Mouse (Mus musculus) limb, embryonic 11.5 days (tissue): Measurements from ENCODE around the gene Fam107b. TPM values are rescaled to one million over a fixed set of nuclear protein-coding genes. Genes with fewer than 3 reads are reported as not detected.

Experiments used
- ATAC-seq: fragments of 200-750 bp; cut with Nextera tagmentation; 2 replicates; pipeline ENCODE4 v1.8.0; 2017; ENCODE audit warnings: low read depth; ENCODE audit not compliant: insufficient number of reproducible peaks, low FRiP score, low TSS enrichment
- DNase-seq: peaks from one replicate; pipeline ENCODE4 v3.0.0-alpha.2; 2015; ENCODE audit warnings: low spot score
- H3K27ac ChIP-seq: fragments of 300-500 bp; sonication (generic); replicated peaks from 2 replicates; pipeline ENCODE4 v1.5.1; 2014; ENCODE audit warnings: low read depth, mild to moderate bottlenecking, low read length
- H3K27me3 ChIP-seq: fragments of 300-500 bp; sonication (generic); 2 replicates; pipeline ENCODE4 v1.6.1; 2014; ENCODE audit warnings: mild to moderate bottlenecking, low read length, mixed read lengths; ENCODE audit not compliant: control insufficient read depth, insufficient read depth
- H3K36me3 ChIP-seq: fragments of 300-500 bp; sonication (generic); 2 replicates; pipeline ENCODE4 v1.6.1; 2014; ENCODE audit warnings: mild to moderate bottlenecking, low read length, moderate library complexity, mixed read lengths; ENCODE audit not compliant: control insufficient read depth, insufficient read depth
- H3K4me1 ChIP-seq: fragments of 300-500 bp; sonication (generic); 2 replicates; pipeline ENCODE4 v1.6.1; 2014; ENCODE audit warnings: low read length, mixed read lengths; ENCODE audit not compliant: control insufficient read depth, insufficient read depth
- H3K4me2 ChIP-seq: fragments of 300-500 bp; sonication (generic); 2 replicates; pipeline ENCODE4 v1.6.1; 2014; ENCODE audit warnings: low read depth, mild to moderate bottlenecking, moderate library complexity; ENCODE audit not compliant: severe bottlenecking
- H3K4me3 ChIP-seq: fragments of 300-500 bp; sonication (generic); 2 replicates; pipeline ENCODE4 v1.5.1; 2014; ENCODE audit warnings: low read depth, low read length
- H3K9ac ChIP-seq: fragments of 300-500 bp; sonication (generic); 2 replicates; pipeline ENCODE4 v1.6.1; 2014; ENCODE audit warnings: mild to moderate bottlenecking, low read length
- H3K9me3 ChIP-seq: fragments of 300-500 bp; sonication (generic); 2 replicates; pipeline ENCODE4 v1.6.1; 2016; ENCODE audit warnings: low read length; ENCODE audit not compliant: control insufficient read depth
- WGBS: fragments of 180-500 bp; shearing (Covaris S2); extraction: QIAGEN DNeasy Blood & Tissue Kit; methylation state at CpG from one replicate; pipeline ENCODE4 v1.1.7; 2014; 5-methylcytosine and 5-hydroxymethylcytosine counted together
- polyA plus RNA-seq: library from polyadenylated mRNA; unstranded; fragments of >200 nt; fragmentation: Nextera tagmentation; extraction: Ambion mirVana; gene quantifications from 2 replicates; pipeline ENCODE4 v1.2.1, GENCODE M21; 2014

The Fam107b gene
- polyA plus RNA-seq, 1 experiment from 2014 or later = 61.9 TPM

- ATAC-seq = no peak
- no peak overlapping the region for H3K4me3 ChIP-seq
- no peaks in the 10 kb centered on the region for H3K36me3 ChIP-seq
- H3K4me2 ChIP-seq = no peak overlapping the region
- no peak overlapping the region for H3K9ac ChIP-seq
- H3K27ac ChIP-seq = no peak overlapping the region
- H3K4me1 ChIP-seq = no peaks in the 10 kb centered on the region
- H3K9me3 ChIP-seq = no peaks in the 10 kb centered on the region
- H3K27me3 ChIP-seq = no peaks in the 10 kb centered on the region
- 74% methylated on average over 1 of the region's 1 CpGs for WGBS
- no peak for DNase-seq
Observed at GRCm38 (mm10) chr2:3576346-3576745, 6.1 kb downstream of the Fam107b start.

GRCm38 (mm10) chr2:3577216-3577615 lies 6.9 kb downstream of the Fam107b start:
- H3K9ac ChIP-seq = no peak overlapping the region
- no peak overlapping the region for H3K4me3 ChIP-seq
- no peaks in the 10 kb centered on the region for H3K36me3 ChIP-seq
- no peaks in the 10 kb centered on the region for H3K9me3 ChIP-seq
- H3K4me1 ChIP-seq = no peaks in the 10 kb centered on the region
- H3K4me2 ChIP-seq = no peak overlapping the region
- ATAC-seq (no peak), DNase-seq (no peak)
- H3K27me3 ChIP-seq = no peaks in the 10 kb centered on the region
- 58% methylated on average over 1 of the region's 1 CpGs for WGBS
- H3K27ac ChIP-seq = no peak overlapping the region

GRCm38 (mm10) chr2:3578180-3578902 lies 8.1 kb downstream of the Fam107b start:
- no peak for ATAC-seq
- no peaks in the 10 kb centered on the region for H3K36me3 ChIP-seq
- no peaks in the 10 kb centered on the region for H3K27me3 ChIP-seq
- DNase-seq = no peak
- no peaks in the 10 kb centered on the region for H3K9me3 ChIP-seq
- H3K9ac ChIP-seq = no peak overlapping the region
- WGBS = 86% methylated on average over 8 of the region's 8 CpGs
- H3K4me3 ChIP-seq = no peak overlapping the region
- H3K4me1 ChIP-seq = no peaks in the 10 kb centered on the region
- H3K27ac ChIP-seq = no peak overlapping the region
- no peak overlapping the region for H3K4me2 ChIP-seq

- DNase-seq (no peak), ATAC-seq (no peak)
- Histone ChIP-seq H3K9ac (no peak overlapping the region), H3K27ac (no peak overlapping the region), H3K4me1 (no peaks in the 10 kb centered on the region), H3K4me2 (no peak overlapping the region), H3K4me3 (no peak overlapping the region), H3K36me3 (no peaks in the 10 kb centered on the region), H3K27me3 (no peaks in the 10 kb centered on the region), H3K9me3 (no peaks in the 10 kb centered on the region)
- WGBS = 91% methylated on average over 2 of the region's 2 CpGs
Observed at GRCm38 (mm10) chr2:3579316-3579902, 9.1 kb downstream of the Fam107b start.

- 68% methylated on average over 2 of the region's 2 CpGs for WGBS
- no peak overlapping the region for H3K4me2 ChIP-seq
- H3K9me3 ChIP-seq = no peaks in the 10 kb centered on the region
- no peaks in the 10 kb centered on the region for H3K27me3 ChIP-seq
- H3K9ac ChIP-seq = no peak overlapping the region
- H3K27ac ChIP-seq = no peak overlapping the region
- no peaks in the 10 kb centered on the region for H3K4me1 ChIP-seq
- ATAC-seq (no peak), DNase-seq (no peak)
- H3K4me3 ChIP-seq = no peak overlapping the region
- H3K36me3 ChIP-seq = no peaks in the 10 kb centered on the region
Observed at GRCm38 (mm10) chr2:3582830-3583229, 12.5 kb downstream of the Fam107b start.

- H3K4me1 ChIP-seq = no peaks in the 10 kb centered on the region
- DNase-seq (no peak), ATAC-seq (no peak)
- no peak overlapping the region for H3K9ac ChIP-seq
- H3K27me3 ChIP-seq = no peaks in the 10 kb centered on the region
- H3K36me3 ChIP-seq = no peaks in the 10 kb centered on the region
- H3K4me2 ChIP-seq = no peak overlapping the region
- WGBS = 80% methylated on average over 3 of the region's 3 CpGs
- H3K9me3 ChIP-seq = no peaks in the 10 kb centered on the region
- H3K4me3 ChIP-seq = no peak overlapping the region
- no peak overlapping the region for H3K27ac ChIP-seq
Observed at GRCm38 (mm10) chr2:3585231-3585783, 15.0 kb downstream of the Fam107b start.

- no peak for DNase-seq
- WGBS = 90% methylated on average over 6 of the region's 6 CpGs
- no peak overlapping the region for H3K27ac ChIP-seq
- no peaks in the 10 kb centered on the region for H3K4me1 ChIP-seq
- no peak overlapping the region for H3K4me3 ChIP-seq
- no peak for ATAC-seq
- no peaks in the 10 kb centered on the region for H3K9me3 ChIP-seq
- H3K36me3 ChIP-seq = no peaks in the 10 kb centered on the region
- H3K27me3 ChIP-seq = no peaks in the 10 kb centered on the region
- H3K9ac ChIP-seq = no peak overlapping the region
- H3K4me2 ChIP-seq = no peak overlapping the region
Observed at GRCm38 (mm10) chr2:3590086-3590915, 20.0 kb downstream of the Fam107b start.

GRCm38 (mm10) chr2:3590916-3591197 lies 20.6 kb downstream of the Fam107b start:
- Histone ChIP-seq H3K27me3 (no peaks in the 10 kb centered on the region), H3K4me1 (no peaks in the 10 kb centered on the region), H3K4me3 (no peak overlapping the region), H3K4me2 (no peak overlapping the region), H3K27ac (no peak overlapping the region), H3K9me3 (no peaks in the 10 kb centered on the region), H3K9ac (no peak overlapping the region), H3K36me3 (no peaks in the 10 kb centered on the region)
- ATAC-seq (no peak), DNase-seq (no peak)
- WGBS = 81% methylated on average over 1 of the region's 1 CpGs
